Mouse (Mus musculus) embryonic stem cell, embryonic (primary cell): ENCODE results near the gene Ipo11.

Source experiments
- CTCF ChIA-PET, 4 experiments: fragments of 300-600 bp in 2 of 4; fragments of 350-600 bp in 2 of 4; sonication (Branson Sonifier 250); formaldehyde crosslinking; loops; one replicate each; lab custom pipeline; 2022; ENCODE audit warnings: inconsistent platforms in 2 of 4; lab: Charles Lee
- POLR2A ChIA-PET, 4 experiments: fragments of 300-600 bp in 2 of 4; fragments of 350-600 bp in 2 of 4; sonication (Branson Sonifier 250); formaldehyde crosslinking; loops; one replicate each; lab custom pipeline; 2022; ENCODE audit warnings: antibody characterized with exemption in 4 of 4, inconsistent platforms in 1 of 4; lab: Charles Lee

Ipo11 gene

DNA sequence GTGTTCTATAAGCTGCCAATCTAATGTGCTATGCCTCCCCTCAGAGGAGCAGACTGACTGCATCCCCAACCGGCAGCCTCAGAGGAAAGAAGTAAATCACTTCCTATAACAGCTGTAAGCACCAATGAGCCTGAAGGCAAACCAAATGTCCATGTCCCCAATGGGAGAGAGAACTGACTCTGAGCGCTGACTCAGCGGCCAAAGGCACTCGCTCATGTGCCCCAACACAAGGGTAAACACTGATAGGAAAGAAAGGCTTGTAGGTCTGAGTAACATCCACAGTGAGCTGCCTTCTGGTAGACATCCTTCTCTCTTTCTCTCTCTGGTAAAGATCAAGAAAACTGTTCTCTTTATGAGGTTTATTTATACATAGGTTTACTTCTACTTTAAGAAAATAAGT is 94.2 kb downstream of the Ipo11 start:
- ChIA-PET CTCF (no interaction called here), POLR2A (interaction anchor here in 2 of 4 experiments (0.6 to 3.0 kb wide), 10 partner anchors 8 to 43 kb away, joined by 3 to 15 read pairs (median 4); no protein-coding TSS in a partner anchor)

- ChIA-PET CTCF (no interaction called here), POLR2A (no interaction called here)
Measured at GRCm38 (mm10) chr13:106838778-106839177, 98.0 kb downstream of the Ipo11 start.

- POLR2A ChIA-PET = interaction anchor here in 1 of 4 experiments (1.0 to 2.8 kb wide), 3 partner anchors 10 to 20 kb away, joined by 3 to 9 read pairs (median 4); no protein-coding TSS in a partner anchor
Measured at GRCm38 (mm10) chr13:106836527-106836879, 100.3 kb downstream of the Ipo11 start.

DNA sequence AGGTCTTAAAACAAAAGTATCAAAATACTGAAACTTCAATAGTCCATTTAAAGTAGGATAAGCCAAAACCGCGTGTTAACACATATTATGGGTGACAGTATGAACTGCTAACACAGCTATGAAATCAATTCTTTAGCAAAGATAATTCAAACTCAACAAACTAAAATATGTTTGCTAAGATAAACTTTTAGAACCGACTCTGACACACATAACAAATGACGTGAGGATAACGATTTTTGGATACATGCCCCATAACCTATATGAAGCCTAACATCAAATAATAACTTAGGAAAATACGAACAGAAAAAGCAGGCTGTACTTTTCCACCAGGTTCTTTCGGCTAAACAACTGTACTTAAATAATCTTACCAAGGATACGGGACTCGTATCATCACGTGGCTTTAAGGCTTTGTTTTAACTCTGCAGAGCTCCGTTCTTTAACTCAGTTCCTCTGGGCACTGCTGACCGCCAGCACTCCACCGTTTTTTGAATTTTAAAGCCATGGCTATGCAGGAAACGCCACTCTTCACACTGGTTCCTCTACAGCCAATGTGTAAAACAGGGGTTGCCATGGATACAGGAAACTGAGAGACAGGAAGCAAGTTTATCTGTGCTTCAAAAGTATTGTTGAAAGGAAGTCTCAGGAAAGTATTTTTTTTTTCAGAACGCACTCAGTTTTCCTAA is 100.8 kb downstream of the Ipo11 start:
- ChIA-PET POLR2A (interaction anchor here in 1 of 4 experiments (0.6 to 2.8 kb wide), 4 partner anchors 10 to 28 kb away, joined by 3 to 9 read pairs (median 4); no protein-coding TSS in a partner anchor), CTCF (interaction anchor here in 1 of 4 experiments (0.6 kb wide), 1 partner anchor 21 kb away, joined by 3 read pairs; no protein-coding TSS in a partner anchor)

More at GRCm38 (mm10) chr13:106836527-106836879, 100.3 kb downstream of the Ipo11 start:
- CTCF ChIA-PET = no interaction called here

- ChIA-PET CTCF (interaction anchor here in 1 of 4 experiments (0.7 kb wide), 1 partner anchor 87 kb away, joined by 4 read pairs; no protein-coding TSS in a partner anchor), POLR2A (interaction anchor here in 2 of 4 experiments (0.6 to 3.0 kb wide), 11 partner anchors 12 to 187 kb away, joined by 3 to 15 read pairs (median 4); no protein-coding TSS in a partner anchor)
Measured at GRCm38 (mm10) chr13:106830029-106830428, 106.7 kb downstream of the Ipo11 start.

GRCm38 (mm10) chr13:106829327-106829997 is 107.3 kb downstream of the Ipo11 start:
- ChIA-PET POLR2A (interaction anchor here in 2 of 4 experiments (0.6 to 3.0 kb wide), 11 partner anchors 10 to 87 kb away, joined by 3 to 15 read pairs (median 4); no protein-coding TSS in a partner anchor), CTCF (interaction anchor here in 1 of 4 experiments (0.7 kb wide), 1 partner anchor 87 kb away, joined by 4 read pairs; no protein-coding TSS in a partner anchor)

DNA sequence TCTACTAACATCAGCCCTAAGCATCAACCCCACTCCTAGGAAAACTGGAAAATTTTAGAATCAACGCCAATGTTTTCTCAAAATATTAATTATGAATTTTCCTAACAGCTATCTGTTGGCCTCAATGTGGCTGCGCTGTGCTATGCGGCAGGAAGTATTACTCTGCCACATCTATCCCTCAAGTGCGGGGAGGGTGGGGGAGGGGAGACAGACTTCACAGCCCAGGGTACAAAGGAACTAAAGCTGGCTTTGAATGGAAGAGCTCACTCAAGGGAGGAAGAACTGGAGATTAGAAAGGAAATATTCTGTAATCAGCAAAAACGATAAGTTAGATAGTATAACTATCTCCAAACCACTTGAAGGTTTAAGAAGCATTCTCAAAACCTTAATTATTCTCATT is 111.1 kb downstream of the Ipo11 start:
- CTCF ChIA-PET = interaction anchor here in 1 of 4 experiments (0.7 kb wide), 1 partner anchor 12 kb away, joined by 10 read pairs; no protein-coding TSS in a partner anchor
- POLR2A ChIA-PET = interaction anchor here in 2 of 4 experiments (0.9 to 1.8 kb wide), 7 partner anchors 8 to 81 kb away, joined by 3 to 5 read pairs (median 4); no protein-coding TSS in a partner anchor

GRCm38 (mm10) chr13:106823875-106824191 is 112.9 kb downstream of the Ipo11 start:
- POLR2A ChIA-PET = interaction anchor here in 2 of 4 experiments (0.6 to 2.0 kb wide), 5 partner anchors 10 to 972 kb away, joined by 3 to 9 read pairs (median 3); no protein-coding TSS in a partner anchor

DNA sequence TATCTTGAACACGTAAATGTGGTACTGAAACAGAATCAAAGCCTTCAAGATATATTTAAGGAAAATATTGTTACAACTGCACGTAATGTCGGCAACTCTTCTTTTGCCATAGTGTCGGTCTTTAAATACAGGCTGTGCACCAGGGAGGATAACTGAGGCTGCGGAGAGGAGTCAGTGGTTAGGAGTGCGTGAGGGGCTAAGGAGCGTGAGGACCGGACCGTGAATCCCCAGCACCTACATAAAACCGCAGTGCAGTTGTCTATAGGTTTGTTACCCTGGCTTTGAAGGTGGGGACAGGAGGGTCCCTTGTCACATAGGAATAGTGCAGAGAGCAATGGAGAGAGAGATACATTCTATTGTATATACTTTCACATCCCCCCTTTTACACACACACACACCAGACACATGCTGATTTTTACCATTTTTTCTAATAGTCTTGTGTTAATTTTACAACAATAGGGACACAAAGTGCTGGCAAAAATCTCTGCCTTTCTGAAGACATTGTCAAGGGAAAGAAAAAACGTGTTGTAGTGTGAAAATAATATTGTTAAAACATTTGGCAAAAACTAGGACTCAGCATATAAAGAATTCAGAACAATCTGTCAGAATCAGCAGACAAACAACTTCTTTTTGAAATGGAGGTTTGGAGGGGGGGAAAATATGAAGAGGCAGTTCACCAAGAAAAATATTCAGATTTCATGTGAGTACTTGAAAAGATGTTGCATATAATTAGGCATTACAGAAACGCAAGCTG is 113.5 kb downstream of the Ipo11 start:
- ChIA-PET CTCF (no interaction called here), POLR2A (interaction anchor here in 1 of 4 experiments (2.0 kb wide), 1 partner anchor 10 kb away, joined by 9 read pairs; no protein-coding TSS in a partner anchor)

More at GRCm38 (mm10) chr13:106823875-106824191, 112.9 kb downstream of the Ipo11 start:
- CTCF ChIA-PET = no interaction called here

DNA sequence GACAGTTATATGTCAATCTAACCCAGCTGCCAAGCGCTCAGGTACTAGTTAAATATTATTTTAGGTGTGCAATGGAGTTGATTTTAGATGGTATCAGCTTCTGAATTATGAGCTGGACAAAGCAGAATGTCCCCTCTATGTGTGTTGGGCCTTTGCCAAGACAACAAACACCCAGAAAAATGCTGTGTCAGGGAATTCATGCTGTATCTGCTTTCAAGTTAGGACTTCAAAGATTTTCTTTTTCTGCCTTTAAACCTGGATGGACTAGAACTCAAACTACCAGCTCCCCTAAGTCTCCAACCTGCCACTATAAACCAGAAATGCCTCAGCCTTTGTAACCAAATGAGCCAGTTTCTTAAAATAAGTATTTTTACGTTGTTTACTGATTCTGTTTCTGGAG is 116.6 kb downstream of the Ipo11 start:
- POLR2A ChIA-PET = interaction anchor here in 2 of 4 experiments (0.7 to 1.6 kb wide), 7 partner anchors 8 to 83 kb away, joined by 3 to 4 read pairs (median 3); no protein-coding TSS in a partner anchor

GRCm38 (mm10) chr13:106819749-106820148 is 117.0 kb downstream of the Ipo11 start:
- ChIA-PET CTCF (no interaction called here), POLR2A (interaction anchor here in 1 of 4 experiments (1.3 to 1.6 kb wide), 3 partner anchors 9 to 84 kb away, joined by 3 to 4 read pairs (median 3); no protein-coding TSS in a partner anchor)

More for the DNA sequence above, 116.6 kb downstream of the Ipo11 start:
- CTCF ChIA-PET = no interaction called here

GRCm38 (mm10) chr13:106817066-106817465 is 119.7 kb downstream of the Ipo11 start:
- ChIA-PET CTCF (interaction anchor here in 1 of 4 experiments (1.1 kb wide), 1 partner anchor 60 kb away, joined by 3 read pairs; no protein-coding TSS in a partner anchor), POLR2A (interaction anchor here in 2 of 4 experiments (0.6 to 2.9 kb wide), 6 partner anchors 9 to 45 kb away, joined by 3 to 12 read pairs (median 3); no protein-coding TSS in a partner anchor)

- ChIA-PET CTCF (interaction anchor here in 1 of 4 experiments (0.5 kb wide), 1 partner anchor 12 kb away, joined by 10 read pairs; no protein-coding TSS in a partner anchor), POLR2A (interaction anchor here in 2 of 4 experiments (0.6 to 2.4 kb wide), 7 partner anchors 9 to 1222 kb away, joined by 3 to 9 read pairs (median 4); no protein-coding TSS in a partner anchor)
Measured at GRCm38 (mm10) chr13:106813519-106813918, 123.2 kb downstream of the Ipo11 start.

DNA sequence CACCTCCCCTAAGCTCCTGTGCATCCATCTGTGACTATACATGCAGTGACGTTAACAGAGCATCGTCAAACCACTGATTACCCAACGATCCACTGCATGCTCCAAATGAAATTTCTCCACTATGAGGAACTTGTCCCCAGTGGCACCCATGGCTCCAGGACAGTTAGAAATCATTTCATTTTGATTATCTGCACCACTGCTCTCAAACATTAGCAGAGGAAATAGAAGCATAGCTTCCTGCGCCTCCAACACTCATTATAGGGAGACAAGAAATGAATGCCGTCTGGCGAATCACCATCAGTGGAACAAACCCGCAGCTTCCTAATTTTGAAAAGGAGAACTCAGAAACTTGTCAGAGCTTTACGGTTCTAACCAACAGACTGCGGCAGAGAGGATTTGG is 123.7 kb downstream of the Ipo11 start:
- CTCF ChIA-PET = no interaction called here
- POLR2A ChIA-PET = interaction anchor here in 2 of 4 experiments (0.6 to 2.4 kb wide), 9 partner anchors 8 to 1222 kb away, joined by 3 to 9 read pairs (median 4); no protein-coding TSS in a partner anchor

- CTCF ChIA-PET = no interaction called here
- POLR2A ChIA-PET = interaction anchor here in 1 of 4 experiments (1.5 kb wide), 1 partner anchor 11 kb away, joined by 5 read pairs; no protein-coding TSS in a partner anchor
Measured at GRCm38 (mm10) chr13:106810156-106810555, 126.6 kb downstream of the Ipo11 start.

- CTCF ChIA-PET = no interaction called here
- POLR2A ChIA-PET = interaction anchor here in 1 of 4 experiments (1.5 kb wide), 1 partner anchor 12 kb away, joined by 5 read pairs; no protein-coding TSS in a partner anchor
Measured at GRCm38 (mm10) chr13:106808821-106809220, 127.9 kb downstream of the Ipo11 start.

DNA sequence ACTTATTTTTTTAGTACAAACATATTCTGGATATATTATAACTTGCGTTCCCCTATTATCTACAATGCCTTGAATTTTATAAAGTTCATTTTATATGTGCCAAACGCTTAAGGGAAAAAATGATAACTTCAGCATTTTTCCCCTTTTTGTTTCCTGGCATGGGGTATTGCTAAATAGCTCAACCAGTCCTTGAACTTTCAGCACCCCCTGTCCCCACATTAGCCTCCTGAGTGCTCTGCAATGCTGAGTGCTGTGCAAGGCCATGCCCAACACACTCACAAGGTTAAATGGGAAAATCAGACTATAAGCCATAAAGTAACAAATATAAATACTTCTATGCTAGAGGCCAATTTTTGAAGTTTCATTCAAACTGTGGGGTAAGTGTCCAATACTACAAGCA is 128.4 kb downstream of the Ipo11 start:
- POLR2A ChIA-PET = interaction anchor here in 1 of 4 experiments (0.8 kb wide), 1 partner anchor 28 kb away, joined by 3 read pairs; no protein-coding TSS in a partner anchor

More for the DNA sequence above, 128.4 kb downstream of the Ipo11 start:
- CTCF ChIA-PET = no interaction called here
